Mouse (Mus musculus) forebrain, embryonic 11.5 days (tissue): ENCODE results near the gene Akr1c18. TPM values are rescaled to one million over a fixed set of nuclear protein-coding genes. Genes with fewer than 3 reads are reported as not detected.
"Not testable (repeated sequence)": the region's sequence is repeated elsewhere in the genome, so short reads cannot be mapped to it uniquely, and the experiment has no call there.

ENCODE experiments used
- ATAC-seq: fragments of 200-750 bp; cut with Nextera tagmentation; replicated peaks from 2 replicates; pipeline ENCODE4 v1.8.0; 2017; ENCODE audit warnings: moderate TSS enrichment; ENCODE audit not compliant: low FRiP score
- DNase-seq: peaks from one replicate; pipeline ENCODE4 v3.0.0-alpha.2; 2017; ENCODE audit warnings: low spot score
- H3K27ac ChIP-seq: fragments of 300-500 bp; sonication (generic); 2 replicates; pipeline ENCODE4 v1.5.1; 2014; ENCODE audit warnings: low read depth, low read length
- H3K27me3 ChIP-seq: fragments of 300-500 bp; sonication (generic); 2 replicates; pipeline ENCODE4 v1.6.1; 2014; ENCODE audit warnings: mild to moderate bottlenecking, low read length, mixed read lengths; ENCODE audit not compliant: control insufficient read depth, insufficient read depth
- H3K36me3 ChIP-seq: fragments of 300-500 bp; sonication (generic); 2 replicates; pipeline ENCODE4 v1.6.1; 2014; ENCODE audit warnings: mild to moderate bottlenecking, low read length, moderate library complexity, mixed read lengths; ENCODE audit not compliant: control insufficient read depth, insufficient read depth
- H3K4me1 ChIP-seq: fragments of 300-500 bp; sonication (generic); replicated peaks from 2 replicates; pipeline ENCODE4 v1.6.1; 2014; ENCODE audit warnings: low read length, mixed read lengths; ENCODE audit not compliant: control insufficient read depth, insufficient read depth
- H3K4me2 ChIP-seq: fragments of 300-500 bp; sonication (generic); 2 replicates; pipeline ENCODE4 v1.6.1; 2014; ENCODE audit warnings: low read depth, mild to moderate bottlenecking, low read length, moderate library complexity, mixed read lengths; ENCODE audit not compliant: severe bottlenecking
- H3K4me3 ChIP-seq: fragments of 300-500 bp; sonication (generic); 2 replicates; pipeline ENCODE4 v1.5.1; 2014; ENCODE audit warnings: low read depth, low read length
- H3K9ac ChIP-seq: fragments of 300-500 bp; sonication (generic); 2 replicates; pipeline ENCODE4 v1.6.1; 2014; ENCODE audit warnings: low read length
- H3K9me3 ChIP-seq: fragments of 300-500 bp; sonication (generic); 2 replicates; pipeline ENCODE4 v1.6.1; 2016; ENCODE audit warnings: low read length, mixed read lengths; ENCODE audit not compliant: control insufficient read depth
- WGBS: fragments of 180-500 bp; shearing (Covaris S2); extraction: QIAGEN DNeasy Blood & Tissue Kit; methylation state at CpG from one replicate; pipeline ENCODE4 v1.1.7; 2014; 5-methylcytosine and 5-hydroxymethylcytosine counted together
- polyA plus RNA-seq: library from polyadenylated mRNA; unstranded; fragments of >200 nt; fragmentation: Nextera tagmentation; extraction: Ambion mirVana; gene quantifications from 2 replicates; pipeline ENCODE4 v1.2.1, GENCODE M21; 2014

Akr1c18 gene
- polyA plus RNA-seq, result not detected in 2 replicates

DNA sequence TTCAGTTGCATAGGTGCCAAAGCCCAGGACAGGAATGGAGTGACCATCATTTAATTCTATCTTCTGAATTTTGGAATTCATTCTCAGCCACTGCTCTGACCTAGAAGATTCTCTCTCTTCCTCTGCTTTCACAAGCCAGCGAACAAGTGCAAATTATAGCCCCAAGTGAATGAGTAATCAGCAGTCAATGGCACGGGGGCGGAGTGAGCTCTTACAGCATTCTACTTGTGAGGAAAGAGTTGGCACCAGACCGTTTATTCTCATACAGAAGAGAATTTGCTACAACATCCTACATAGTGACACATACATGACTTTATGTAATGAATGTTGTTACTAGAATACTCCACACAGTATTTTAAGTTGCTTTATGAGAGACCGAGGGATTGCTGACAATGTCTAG lies at the start of gene Akr1c18:
TSS of gene Akr1c18 (minus strand) at position 137 of the 400 bp plus-strand sequence.
- Histone ChIP-seq H3K4me1 (no peaks in the 10 kb centered on the region), H3K27ac (no peak within 1 kb of the TSS), H3K4me2 (no peak within 1 kb of the TSS), H3K27me3 (no peaks in the 10 kb centered on the region), H3K4me3 (no peak within 1 kb of the TSS), H3K9me3 (no peaks in the 10 kb centered on the region), H3K9ac (no peak within 1 kb of the TSS), H3K36me3 (no peaks in the 10 kb centered on the region)
- ATAC-seq (no peak), DNase-seq (no peak)
- WGBS, result 77% methylated on average over 5 of the region's 5 CpGs

DNA sequence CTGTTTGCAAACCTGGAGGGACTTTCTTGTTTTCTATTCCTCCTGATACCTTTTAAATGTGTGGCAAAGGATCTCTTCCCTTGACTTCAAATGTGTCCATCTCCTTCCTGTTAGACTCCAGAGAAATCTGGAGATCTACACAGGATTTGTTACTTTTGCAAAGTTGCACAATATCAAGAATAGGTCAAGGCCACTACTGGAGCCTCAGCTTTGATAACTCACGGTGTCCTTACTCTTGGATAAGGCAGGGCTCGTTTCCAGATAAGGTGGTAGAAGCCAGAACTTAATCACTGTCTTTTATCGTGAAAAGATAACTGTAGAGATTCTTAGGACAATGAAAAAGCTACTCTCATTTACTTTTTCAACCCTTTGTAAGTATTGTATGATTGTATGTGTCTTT lies 42.1 kb upstream of the Akr1c18 start:
- 81% methylated on average over 3 of the region's 3 CpGs for WGBS
- no peaks in the 10 kb centered on the region for H3K36me3 ChIP-seq
- no peak for DNase-seq
- no peak overlapping the region for H3K4me3 ChIP-seq
- no peaks in the 10 kb centered on the region for H3K27me3 ChIP-seq
- no peaks in the 10 kb centered on the region for H3K9me3 ChIP-seq
- no peak overlapping the region for H3K9ac ChIP-seq
- no peak for ATAC-seq
- no peaks in the 10 kb centered on the region for H3K4me1 ChIP-seq
- no peak overlapping the region for H3K4me2 ChIP-seq
- no peak overlapping the region for H3K27ac ChIP-seq

DNA sequence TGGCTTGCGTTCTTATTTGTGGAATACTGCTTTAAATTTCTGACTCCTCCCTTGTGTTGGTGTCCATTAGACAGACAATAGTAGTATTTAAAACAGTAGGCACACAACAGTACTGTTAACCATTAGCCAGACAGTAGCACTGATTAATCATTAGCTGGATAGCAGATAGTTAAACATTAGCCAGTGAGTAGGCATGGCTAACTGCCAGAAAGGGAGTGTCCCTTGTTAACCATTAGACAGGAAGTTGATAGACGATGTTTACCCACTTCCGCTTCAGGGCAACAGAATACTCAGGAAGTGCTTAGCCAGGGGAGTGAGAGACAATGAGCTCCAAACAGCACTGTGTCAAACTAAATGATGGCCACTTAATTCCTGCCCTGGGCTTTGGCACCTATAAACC lies 40.5 kb upstream of the Akr1c18 start, which contains the start of gene Akr1c13:
TSS of gene Akr1c13 (plus strand) at position 247 of the 400 bp plus-strand sequence.
- ATAC-seq (0 out of 2 replicates have a peak, but pooled peaks have one; percentile 42), DNase-seq (no peak)
- Histone ChIP-seq H3K9me3 (no peaks in the 10 kb centered on the region), H3K9ac (no peak within 1 kb of the TSS), H3K36me3 (no peaks in the 10 kb centered on the region), H3K4me3 (no peak within 1 kb of the TSS), H3K27me3 (no peaks in the 10 kb centered on the region), H3K27ac (no peak within 1 kb of the TSS), H3K4me1 (no peaks in the 10 kb centered on the region), H3K4me2 (no peak within 1 kb of the TSS)
- 75% methylated on average over 3 of the region's 3 CpGs for WGBS

GRCm38 (mm10) chr13:4188174-4188573 lies 37.7 kb upstream of the Akr1c18 start:
- Histone ChIP-seq H3K27me3 (no peaks in the 10 kb centered on the region), H3K9me3 (no peaks in the 10 kb centered on the region), H3K9ac (no peak overlapping the region), H3K36me3 (no peaks in the 10 kb centered on the region), H3K4me2 (no peak overlapping the region), H3K4me1 (no peaks in the 10 kb centered on the region), H3K27ac (no peak overlapping the region), H3K4me3 (no peak overlapping the region)
- ATAC-seq (no peak), DNase-seq (no peak)
- 80% methylated on average over 2 of the region's 2 CpGs for WGBS

DNA sequence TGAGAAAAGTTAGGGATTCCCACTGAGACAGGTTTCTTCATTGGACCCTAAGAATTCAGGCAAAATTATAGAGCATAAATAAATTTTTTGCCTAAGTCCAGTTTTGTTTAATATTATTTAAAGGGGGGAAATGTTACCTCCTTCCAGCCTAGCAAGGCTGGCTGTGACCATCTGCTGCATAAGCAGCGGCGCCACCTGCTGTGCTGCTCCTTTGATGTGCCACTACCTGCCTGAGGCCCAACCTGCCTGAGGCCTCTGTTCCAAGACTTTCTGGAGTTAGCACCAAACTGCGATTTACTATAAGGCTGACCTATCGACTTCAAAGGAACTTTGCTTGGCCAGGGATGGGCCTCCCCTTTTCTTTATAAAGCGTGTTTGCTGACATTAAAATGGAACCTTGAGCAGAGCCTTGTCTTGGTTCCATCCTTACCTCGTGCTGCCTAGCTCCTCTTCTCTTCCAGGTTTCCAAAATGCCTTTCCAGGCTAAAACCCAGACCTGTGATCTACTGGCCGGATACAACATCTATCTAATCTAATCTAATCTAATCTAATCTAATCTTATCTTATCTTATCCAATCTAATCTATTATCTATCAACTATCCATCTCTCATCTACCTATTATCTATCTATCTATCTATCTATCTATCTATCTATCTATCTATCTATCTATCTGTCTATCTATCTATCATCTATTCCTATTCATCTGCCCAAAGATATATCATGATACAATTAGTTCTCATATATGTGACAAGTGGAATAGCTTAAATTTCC lies 36.4 kb upstream of the Akr1c18 start:
- not testable (repeated sequence) for DNase-seq

DNA sequence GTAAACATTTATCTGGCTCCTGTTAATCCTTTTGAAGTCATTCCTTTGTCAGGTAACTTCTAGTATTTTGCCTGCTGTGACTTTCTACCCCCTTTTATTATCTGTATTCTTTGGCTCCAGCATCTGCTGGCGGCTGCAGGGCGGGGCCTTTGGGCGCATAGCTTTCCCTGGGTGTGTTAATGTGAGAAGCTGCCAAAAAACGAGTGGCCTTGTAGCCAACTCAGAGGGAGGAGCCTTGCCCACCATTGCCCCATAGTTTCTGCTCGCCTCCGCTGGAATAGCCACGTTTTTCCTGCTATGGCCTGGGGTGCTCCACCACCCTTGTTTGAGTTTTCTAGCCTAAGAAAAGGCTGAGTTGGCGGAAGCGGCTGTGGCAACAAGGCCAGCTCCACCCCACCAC lies 32.7 kb upstream of the Akr1c18 start:
- Histone ChIP-seq H3K9me3 (no peaks in the 10 kb centered on the region), H3K4me2 (no peak overlapping the region), H3K4me1 (no peaks in the 10 kb centered on the region), H3K27ac (no peak overlapping the region), H3K4me3 (no peak overlapping the region), H3K36me3 (no peaks in the 10 kb centered on the region), H3K27me3 (no peaks in the 10 kb centered on the region), H3K9ac (no peak overlapping the region)
- ATAC-seq (no peak), DNase-seq (no peak)
- 66% methylated on average over 9 of the region's 9 CpGs for WGBS

More for the DNA sequence above, 36.4 kb upstream of the Akr1c18 start:
- H3K4me2 ChIP-seq, H3K9ac ChIP-seq, H3K36me3 ChIP-seq, H3K27me3 ChIP-seq, H3K4me1 ChIP-seq, H3K9me3 ChIP-seq, H3K27ac ChIP-seq, ATAC-seq, H3K4me3 ChIP-seq: not testable (repeated sequence)
- WGBS, result 87% methylated on average over 7 of the region's 7 CpGs

- not testable (repeated sequence) for H3K27me3 ChIP-seq, H3K9ac ChIP-seq, H3K4me1 ChIP-seq, H3K9me3 ChIP-seq, ATAC-seq, H3K27ac ChIP-seq, H3K4me3 ChIP-seq, H3K4me2 ChIP-seq, DNase-seq, H3K36me3 ChIP-seq
- WGBS, result 90% methylated on average over 4 of the region's 4 CpGs
These were observed 30.9 kb upstream of the Akr1c18 start for GRCm38 (mm10) chr13:4181321-4181720.

DNA sequence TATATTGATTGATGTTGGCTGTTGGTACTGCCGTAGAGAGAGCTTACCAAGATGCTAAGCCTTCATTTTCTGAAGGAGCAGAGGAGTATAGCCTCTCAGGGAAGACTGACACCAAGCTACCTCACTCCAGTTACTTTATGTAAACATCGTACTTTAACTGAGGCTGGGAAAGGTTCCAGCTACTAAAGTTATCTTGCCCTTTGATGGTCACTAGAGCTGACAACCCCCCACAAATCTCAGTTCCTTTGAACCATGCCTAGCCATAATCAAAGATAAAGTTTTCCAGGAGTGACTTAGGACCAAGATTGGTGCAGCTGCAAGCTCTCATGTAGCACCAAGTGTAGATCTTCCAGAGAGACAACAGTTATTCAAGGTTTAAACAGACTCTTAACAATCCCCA lies 22.5 kb upstream of the Akr1c18 start:
- no peak overlapping the region for H3K4me3 ChIP-seq
- DNase-seq (no peak), ATAC-seq (no peak)
- H3K27me3 ChIP-seq, result no peaks in the 10 kb centered on the region
- no peak overlapping the region for H3K4me2 ChIP-seq
- H3K27ac ChIP-seq, result no peak overlapping the region
- H3K36me3 ChIP-seq, result no peaks in the 10 kb centered on the region
- no peaks in the 10 kb centered on the region for H3K4me1 ChIP-seq
- H3K9me3 ChIP-seq, result no peaks in the 10 kb centered on the region
- WGBS, result 87% methylated on average over 2 of the region's 2 CpGs
- H3K9ac ChIP-seq, result no peak overlapping the region

DNA sequence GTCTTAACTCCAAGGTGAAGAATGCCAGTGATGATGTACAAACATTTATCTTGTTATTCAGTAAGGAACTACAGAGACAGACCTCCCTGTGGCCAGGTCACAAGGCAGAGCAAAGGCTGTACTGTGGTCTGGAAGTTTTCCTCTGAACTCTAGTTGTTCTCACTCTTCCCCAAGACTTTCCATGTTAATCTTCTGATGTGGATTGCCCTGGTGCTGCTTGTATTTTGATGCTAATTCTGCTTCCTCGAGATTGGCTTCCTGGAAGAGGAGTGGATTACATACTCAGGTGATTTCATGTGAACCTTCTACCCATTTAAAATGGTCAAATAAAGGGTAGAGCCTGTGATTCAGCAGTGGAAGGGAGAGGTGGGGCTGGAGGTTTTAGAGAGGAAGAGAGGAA lies 17.6 kb upstream of the Akr1c18 start:
- H3K4me3 ChIP-seq, result no peak overlapping the region
- WGBS, result 50% methylated on average over 1 of the region's 1 CpGs
- no peak overlapping the region for H3K27ac ChIP-seq

More for the DNA sequence above, 17.6 kb upstream of the Akr1c18 start:
- DNase-seq, result no peak
- H3K4me1 ChIP-seq, result no peaks in the 10 kb centered on the region
- H3K36me3 ChIP-seq, result no peaks in the 10 kb centered on the region
- no peaks in the 10 kb centered on the region for H3K27me3 ChIP-seq
- no peak overlapping the region for H3K9ac ChIP-seq
- H3K9me3 ChIP-seq, result no peaks in the 10 kb centered on the region
- ATAC-seq, result no peak
- H3K4me2 ChIP-seq, result no peak overlapping the region
